Comparison of ENCODE assay signal across 7 mouse cellular contexts in the genomic region with DNA sequence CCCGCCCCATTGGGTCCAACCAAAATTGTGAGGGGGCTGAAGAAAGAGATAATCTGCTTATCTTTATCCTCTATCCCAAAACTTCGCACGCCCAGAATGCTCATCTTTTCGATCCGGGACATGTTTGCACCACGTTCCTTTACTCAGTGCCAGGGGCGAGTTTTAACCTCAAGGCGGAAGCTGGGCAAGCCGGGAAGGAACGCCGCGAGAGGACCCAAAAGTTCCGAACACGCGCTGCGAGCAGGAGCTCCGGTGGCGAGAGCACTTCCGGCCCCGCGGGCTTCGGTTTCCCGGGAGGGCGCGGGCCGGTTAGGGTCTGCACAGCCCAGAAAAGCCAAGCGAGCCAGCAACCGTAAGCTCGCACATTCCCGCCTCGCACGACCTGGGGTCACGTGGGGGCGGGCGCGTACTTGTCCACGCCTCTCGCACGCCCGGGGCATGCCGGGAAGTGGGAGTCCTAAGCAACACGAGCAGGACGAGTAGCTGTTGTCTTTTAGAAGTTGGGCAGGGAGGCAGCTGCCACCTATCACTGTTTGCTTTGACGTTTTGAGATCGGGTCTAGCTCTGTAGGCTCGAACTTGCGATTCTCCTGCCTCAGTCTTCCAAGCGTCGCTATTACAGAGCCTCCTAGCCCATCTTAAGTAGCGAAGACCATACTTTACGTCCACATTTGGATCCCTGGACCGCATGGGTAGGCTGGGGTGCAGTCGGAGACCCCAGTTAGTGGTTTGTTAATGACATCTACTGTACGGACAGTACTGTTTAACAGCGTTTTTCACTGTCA. TPM values are rescaled to one million over a fixed set of nuclear protein-coding genes. Genes with fewer than 3 reads are reported as not detected.
DNase-seq lines count a peak whose midpoint lies in the region; ATAC-seq lines count a peak whose summit lies in the region.

A gene (minus strand): TSS at position 386 of the 784 bp plus-strand sequence.

- peak within 1 kb of the TSS; percentile 73 for H3K4me2 ChIP-seq in intestine, embryonic 16.5 days (ENCODE audit: low read depth, low read length)
- peak within 1 kb of the TSS; percentile 95 for H3K4me2 ChIP-seq in midbrain, embryonic 11.5 days

- 4% methylated on average over 55 of the region's 55 CpGs for WGBS in intestine, embryonic 16.5 days
- WGBS in midbrain, embryonic 11.5 days, result 5% methylated on average over 55 of the region's 55 CpGs

- H3K4me3 ChIP-seq in intestine, embryonic 16.5 days (ENCODE audit: low read length), result peak within 1 kb of the TSS; percentile 73
- H3K4me3 ChIP-seq in midbrain, embryonic 11.5 days (ENCODE audit: low read depth, low read length), result peak within 1 kb of the TSS; percentile 65

- DNase-seq in adrenal gland, adult 8-10 months, result peak; percentile 90
- DNase-seq in embryo, embryonic 9.5 days (ENCODE audit: extremely low spot score), result peak; percentile 92
- DNase-seq in gastrocnemius, postnatal 4 days (ENCODE audit: low spot score in 2 of 2), result peak; percentile 82 to 91
- peak; percentile 92 to 93 for DNase-seq in left cerebral cortex, postnatal 36 days (ENCODE audit: low spot score in 2 of 2)
- DNase-seq in midbrain, embryonic 11.5 days (ENCODE audit: low spot score, missing footprints), result peak; percentile 98
- peak; percentile 79 for DNase-seq in skeletal muscle tissue, adult 2 months (ENCODE audit: low read depth, low spot score)

- H3K9ac ChIP-seq in intestine, embryonic 16.5 days (ENCODE audit: low read depth, low read length), result peak within 1 kb of the TSS; percentile 77
- peak within 1 kb of the TSS; percentile 73 for H3K9ac ChIP-seq in midbrain, embryonic 11.5 days (ENCODE audit: low read length)

- intact Hi-C loops in left cerebral cortex, postnatal 36 days (cut with DNase I), result no loop called here

- peak within 1 kb of the TSS; percentile 81 for H3K27ac ChIP-seq in intestine, embryonic 16.5 days (ENCODE audit: low read length)
- no peak within 1 kb of the TSS for H3K27ac ChIP-seq in midbrain, embryonic 11.5 days (ENCODE audit: low read depth, low read length)

- no peaks in the 10 kb centered on the region for H3K9me3 ChIP-seq in intestine, embryonic 16.5 days (ENCODE audit: control insufficient read depth, low read length)
- H3K9me3 ChIP-seq in midbrain, embryonic 11.5 days (ENCODE audit: control insufficient read depth, low read length), result no peaks in the 10 kb centered on the region

- no peaks in the 10 kb centered on the region for H3K36me3 ChIP-seq in intestine, embryonic 16.5 days (ENCODE audit: control insufficient read depth, insufficient read depth, low read length)
- H3K36me3 ChIP-seq in midbrain, embryonic 11.5 days (ENCODE audit: control insufficient read depth, insufficient read depth, low read length), result no peaks in the 10 kb centered on the region

- peak; percentile 96 for ATAC-seq in intestine, embryonic 16.5 days
- ATAC-seq in midbrain, embryonic 11.5 days (ENCODE audit: low FRiP score), result peak; percentile 97

- no peaks in the 10 kb centered on the region for H3K27me3 ChIP-seq in intestine, embryonic 16.5 days (replicated peaks; ENCODE audit: control insufficient read depth, insufficient read depth, low read length)
- H3K27me3 ChIP-seq in midbrain, embryonic 11.5 days (ENCODE audit: control insufficient read depth, insufficient read depth, low read length), result no peaks in the 10 kb centered on the region

- no peaks in the 10 kb centered on the region for H3K4me1 ChIP-seq in intestine, embryonic 16.5 days (ENCODE audit: control insufficient read depth, insufficient read depth, low read length)
- peaks cover 3% of the 10 kb centered on the region; the same call in 1 of the 2 replicates for H3K4me1 ChIP-seq in midbrain, embryonic 11.5 days (ENCODE audit: control insufficient read depth, insufficient read depth, low read length)

RNA-seq across cellular contexts. Expression of the gene that starts here (rescaled TPM):
- 10 to 100 TPM; 15.2 to 21.9 (median 18.6) TPM for total RNA-seq in adrenal gland, adult 8-10 months (2022)
- total RNA-seq in gastrocnemius, postnatal 4 days (2021), result 10 to 100 TPM; 13.0 to 15.6 TPM
- 24.8 and 28.5 TPM in 2 replicates for polyA plus RNA-seq in intestine, embryonic 16.5 days (2015; fragmentation: Nextera tagmentation; extraction: Ambion mirVana)
- 10 to 100 TPM in 1 of 2 experiments, 1 to 10 TPM in 1; 9.9 to 11.3 TPM for total RNA-seq in left cerebral cortex, postnatal 36 days (2021)
- polyA plus RNA-seq in midbrain, embryonic 11.5 days (2014; fragmentation: Nextera tagmentation; extraction: Ambion mirVana), result 20.7 and 21.7 TPM in 2 replicates
